In genomic region chr7:66779944-66780942, GRCm38 (mm10) we compare ENCODE assay signal across 12 mouse cellular contexts. TPM values are rescaled to one million over a fixed set of nuclear protein-coding genes. Genes with fewer than 3 reads are reported as not detected.
DNase-seq lines count a peak whose midpoint lies in the region; ATAC-seq and TF ChIP-seq lines count a peak whose summit lies in the region.
"Had no signal": no experiment of that assay in that cellular context is flagged by ENCODE, and none has a peak within 500 bp of the region (broad histone marks: within the 10 kb centered on the region; RNA-seq: fewer than 3 reads in every experiment).

No protein-coding gene starts in this region.

- peaks cover 8% of the 10 kb centered on the region; the same call in 1 of the 2 replicates for H3K4me1 ChIP-seq in embryonic facial prominence, embryonic 14.5 days (ENCODE audit: control insufficient read depth, insufficient read depth, low read length)
- 0 out of 2 replicates have a peak, but pooled peaks cover 3% of the 10 kb centered on the region for H3K4me1 ChIP-seq in intestine, postnatal 0 days (replicated peaks; ENCODE audit: control insufficient read depth, insufficient read depth, low read length)
- peaks cover 4% of the 10 kb centered on the region for H3K4me1 ChIP-seq in stomach, embryonic 15.5 days
- 0 out of 2 replicates have a peak, but pooled peaks cover 4% of the 10 kb centered on the region for H3K4me1 ChIP-seq in forebrain, postnatal 0 days (ENCODE audit: insufficient read depth)
- H3K4me1 ChIP-seq: hindbrain, embryonic 10.5 days had no signal

- H3K9me3 ChIP-seq in embryonic facial prominence, embryonic 14.5 days (ENCODE audit: control insufficient read depth, low read length): no peaks in the 10 kb centered on the region
- H3K9me3 ChIP-seq in intestine, postnatal 0 days (ENCODE audit: control insufficient read depth): no peaks in the 10 kb centered on the region
- H3K9me3 ChIP-seq in stomach, embryonic 15.5 days: no peaks in the 10 kb centered on the region
- no peaks in the 10 kb centered on the region for H3K9me3 ChIP-seq in forebrain, postnatal 0 days (ENCODE audit: low read length)
- H3K9me3 ChIP-seq: heart, embryonic 10.5 days; hindbrain, embryonic 10.5 days had no signal

- peak; percentile 46 for DNase-seq in embryonic facial prominence, embryonic 14.5 days (ENCODE audit: low spot score)
- peak; percentile 57 to 72 for DNase-seq in kidney, postnatal 25 days
- no peak for DNase-seq in gastrocnemius, postnatal 14 days
- DNase-seq in adrenal gland, postnatal 4 days (ENCODE audit: low spot score in 2 of 2): no peak
- no peak for DNase-seq in thymus, postnatal 0 days (ENCODE audit: low spot score)
- no peak for DNase-seq in forebrain, postnatal 0 days

- H3K27ac ChIP-seq in embryonic facial prominence, embryonic 14.5 days (replicated peaks; ENCODE audit: low read depth, low read length): no peak overlapping the region
- H3K27ac ChIP-seq in intestine, postnatal 0 days (ENCODE audit: low read depth, low read length): no peak overlapping the region
- peak overlapping the region; percentile 61; the same call in 1 of the 2 replicates for H3K27ac ChIP-seq in stomach, embryonic 15.5 days
- H3K27ac ChIP-seq in forebrain, postnatal 0 days (ENCODE audit: low read depth, low read length): no peak overlapping the region
- H3K27ac ChIP-seq: heart, embryonic 10.5 days; hindbrain, embryonic 10.5 days had no signal

- no peak overlapping the region for H3K4me3 ChIP-seq in embryonic facial prominence, embryonic 14.5 days (ENCODE audit: low read depth, low read length)
- H3K4me3 ChIP-seq in intestine, postnatal 0 days (ENCODE audit: low read depth, low read length): no peak overlapping the region
- no peak overlapping the region for H3K4me3 ChIP-seq in stomach, embryonic 15.5 days (replicated peaks)
- H3K4me3 ChIP-seq in forebrain, postnatal 0 days (ENCODE audit: low read depth, low read length): no peak overlapping the region
- H3K4me3 ChIP-seq: heart, embryonic 10.5 days; hindbrain, embryonic 10.5 days; myocyte had no signal

- TF ChIP-seq CTCF in intestine, postnatal 0 days (IDR thresholded peaks at IDR 0.05; ENCODE audit: low read depth): no peak
- TF ChIP-seq CTCF in forebrain, postnatal 0 days (IDR thresholded peaks at IDR 0.05; ENCODE audit: low read depth): no peak

- WGBS in embryonic facial prominence, embryonic 14.5 days: 55% methylated on average over 10 of the region's 10 CpGs
- WGBS in intestine, postnatal 0 days: 23% methylated on average over 10 of the region's 10 CpGs
- WGBS in stomach, embryonic 15.5 days: 45% methylated on average over 10 of the region's 10 CpGs
- 75% methylated on average over 10 of the region's 10 CpGs for WGBS in forebrain, postnatal 0 days

- ATAC-seq in embryonic facial prominence, embryonic 14.5 days (ENCODE audit: low read depth): no peak
- 0 out of 2 replicates have a peak, but pooled peaks have one; percentile 49 for ATAC-seq in intestine, postnatal 0 days
- ATAC-seq in stomach, embryonic 15.5 days (ENCODE audit: insufficient read depth, low FRiP score, low read depth): peak; percentile 92
- no peak for ATAC-seq in forebrain, postnatal 0 days

- no peaks in the 10 kb centered on the region for H3K36me3 ChIP-seq in embryonic facial prominence, embryonic 14.5 days (ENCODE audit: control insufficient read depth, insufficient read depth, low read length)
- no peaks in the 10 kb centered on the region for H3K36me3 ChIP-seq in intestine, postnatal 0 days (ENCODE audit: control insufficient read depth, insufficient read depth)
- no peaks in the 10 kb centered on the region for H3K36me3 ChIP-seq in stomach, embryonic 15.5 days
- no peaks in the 10 kb centered on the region for H3K36me3 ChIP-seq in forebrain, postnatal 0 days (ENCODE audit: insufficient read depth)
- H3K36me3 ChIP-seq: heart, embryonic 10.5 days; hindbrain, embryonic 10.5 days had no signal

- no peak overlapping the region for H3K9ac ChIP-seq in embryonic facial prominence, embryonic 14.5 days (ENCODE audit: low read depth, low read length)
- no peak overlapping the region for H3K9ac ChIP-seq in intestine, postnatal 0 days (ENCODE audit: low read depth, low read length)
- H3K9ac ChIP-seq in stomach, embryonic 15.5 days: no peak overlapping the region
- no peak overlapping the region for H3K9ac ChIP-seq in forebrain, postnatal 0 days

- no peaks in the 10 kb centered on the region for H3K27me3 ChIP-seq in embryonic facial prominence, embryonic 14.5 days (replicated peaks; ENCODE audit: control insufficient read depth, insufficient read depth, low read length)
- no peaks in the 10 kb centered on the region for H3K27me3 ChIP-seq in intestine, postnatal 0 days (replicated peaks; ENCODE audit: control insufficient read depth, insufficient read depth, low read length)
- H3K27me3 ChIP-seq in stomach, embryonic 15.5 days (replicated peaks): no peaks in the 10 kb centered on the region
- no peaks in the 10 kb centered on the region for H3K27me3 ChIP-seq in forebrain, postnatal 0 days (ENCODE audit: insufficient read depth, low read length)

- intact Hi-C loops in gastrocnemius, postnatal 14 days (cut with DNase I; ENCODE audit: low total_unique reads): no loop called here

- no peak overlapping the region for H3K4me2 ChIP-seq in embryonic facial prominence, embryonic 14.5 days (ENCODE audit: low read depth, low read length)
- H3K4me2 ChIP-seq in intestine, postnatal 0 days (replicated peaks; ENCODE audit: low read depth): peak overlapping the region; percentile 2; the same call in 1 of the 2 replicates
- no peak overlapping the region for H3K4me2 ChIP-seq in stomach, embryonic 15.5 days
- H3K4me2 ChIP-seq in forebrain, postnatal 0 days (ENCODE audit: low read depth): no peak overlapping the region

RNA-seq across cellular contexts. Expression of gene Cers3, which starts 36.9 kb away (rescaled TPM):
- polyA plus RNA-seq in embryonic facial prominence, embryonic 14.5 days (2014; fragmentation: Nextera tagmentation; extraction: Ambion mirVana): 5.0 and 6.7 TPM in 2 replicates
- polyA plus RNA-seq in intestine, postnatal 0 days (2015; fragmentation: Nextera tagmentation; extraction: Ambion mirVana): 0.16 TPM in 2 replicates
- polyA plus RNA-seq in stomach, embryonic 15.5 days (2015; fragmentation: Nextera tagmentation; extraction: Ambion mirVana): 6.7 and 11.2 TPM in 2 replicates
- total RNA-seq in gastrocnemius, postnatal 14 days (2021): not detected
- under 1 TPM; 0.14 to 0.22 TPM for total RNA-seq in adrenal gland, postnatal 4 days (2021)
- 2.3 and 2.7 TPM in 2 replicates for polyA plus RNA-seq in thymus, postnatal 0 days (2015; fragmentation: Nextera tagmentation; extraction: Ambion mirVana)
- total RNA-seq in forebrain, postnatal 0 days (2014; rRNA removed): 0.81 and 1.3 TPM in 2 replicates
- polyA plus RNA-seq in forebrain, postnatal 0 days (2015; fragmentation: Nextera tagmentation; extraction: Ambion mirVana): 0.69 and 0.77 TPM in 2 replicates
- total RNA-seq: megakaryocyte progenitor cell, adult 5-6 weeks had no signal

RNA-seq across cellular contexts. Expression of gene Adamts17, which starts 59.3 kb away (rescaled TPM):
- 11.2 and 12.5 TPM in 2 replicates for polyA plus RNA-seq in embryonic facial prominence, embryonic 14.5 days (2014; fragmentation: Nextera tagmentation; extraction: Ambion mirVana)
- polyA plus RNA-seq in intestine, postnatal 0 days (2015; fragmentation: Nextera tagmentation; extraction: Ambion mirVana): 1.6 and 1.8 TPM in 2 replicates
- 5.2 and 5.6 TPM in 2 replicates for polyA plus RNA-seq in stomach, embryonic 15.5 days (2015; fragmentation: Nextera tagmentation; extraction: Ambion mirVana)
- 10 to 100 TPM in 1 of 2 experiments, 1 to 10 TPM in 1; 5.5 to 10.6 TPM for total RNA-seq in gastrocnemius, postnatal 14 days (2021)
- total RNA-seq in adrenal gland, postnatal 4 days (2021): 1 to 10 TPM; 5.2 to 9.6 TPM
- 0.82 and 1.2 TPM in 2 replicates for polyA plus RNA-seq in thymus, postnatal 0 days (2015; fragmentation: Nextera tagmentation; extraction: Ambion mirVana)
- total RNA-seq in forebrain, postnatal 0 days (2014; rRNA removed): 6.8 and 12.6 TPM in 2 replicates
- 3.3 and 4.1 TPM in 2 replicates for polyA plus RNA-seq in forebrain, postnatal 0 days (2015; fragmentation: Nextera tagmentation; extraction: Ambion mirVana)

Comparison
In these comparisons a context has a peak if more than half of its experiments do, and no peak if none do; other contexts are left out.
1. ATAC-seq: peak in intestine, postnatal 0 days (single experiment) and stomach, embryonic 15.5 days (single experiment); none in embryonic facial prominence, embryonic 14.5 days (single experiment) and forebrain, postnatal 0 days (single experiment).
2. DNase-seq: peak in embryonic facial prominence, embryonic 14.5 days (single experiment) and kidney, postnatal 25 days (2 of 2); none in gastrocnemius, postnatal 14 days (single experiment), adrenal gland, postnatal 4 days (0 of 2), thymus, postnatal 0 days (single experiment) and forebrain, postnatal 0 days (single experiment).